Mouse (Mus musculus) stomach, adult 2 months (tissue): ENCODE results near the gene Mical3. TPM values are rescaled to one million over a fixed set of nuclear protein-coding genes. Genes with fewer than 3 reads are reported as not detected.

Source experiments
- polyA plus RNA-seq: library from polyadenylated mRNA; depleted of rRNA; stranded (reverse); fragments of >200 nt; gene quantifications from 2 replicates; pipeline ENCODE4 v1.2.3, GENCODE M21; 2012; rRNA removed

Mical3 gene
- 8.5 and 8.9 TPM in 2 replicates for polyA plus RNA-seq

DNA sequence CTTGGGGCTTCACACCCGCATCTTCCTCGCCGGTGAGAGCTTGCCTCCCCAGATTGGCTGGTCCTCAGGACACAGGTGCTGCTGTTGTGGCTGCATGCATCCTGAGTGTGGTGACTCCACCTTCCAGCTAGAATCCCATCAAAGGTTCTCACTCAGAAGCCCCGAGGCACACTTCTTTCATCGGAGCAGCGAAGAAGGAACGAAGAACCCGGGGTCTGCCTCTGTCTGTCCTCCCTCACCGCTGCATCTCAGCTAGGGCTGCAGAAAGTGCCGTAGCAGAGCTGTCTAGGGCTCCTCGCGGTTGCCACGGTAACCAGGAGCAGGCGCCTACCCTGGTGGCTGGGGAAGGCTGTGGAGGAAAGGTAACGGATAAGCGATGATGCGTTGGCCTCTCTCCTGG, at the start of gene Mical3:
Gene Mical3, minus strand, starts transcription at position 227 of the 400 bp plus-strand sequence.

GRCm38 (mm10) chr6:120916074-120916971, 214.5 kb downstream of the Mical3 start, which contains the start of gene Bid:
TSS of gene Bid (minus strand) at chr6:120916853.

Other genes with a start within 250 kb of the Mical3 start
- gene Bid, start 214.1 kb downstream of the Mical3 start, polyA plus RNA-seq = 1.5 and 1.8 TPM in 2 replicates
- gene Pex26, start 52.7 kb upstream of the Mical3 start, polyA plus RNA-seq = 10.3 and 10.7 TPM in 2 replicates
- gene Tuba8, start 79.7 kb upstream of the Mical3 start, polyA plus RNA-seq = 4.1 and 4.2 TPM in 2 replicates
- 2.6 and 2.7 TPM in 2 replicates for gene Usp18, start 114.9 kb upstream of the Mical3 start, polyA plus RNA-seq
- gene Slc6a13, start 169.2 kb upstream of the Mical3 start, polyA plus RNA-seq = 0.18 and 0.21 TPM in 2 replicates
- gene Slc6a12, start 212.1 kb upstream of the Mical3 start, polyA plus RNA-seq = 0.18 and 0.27 TPM in 2 replicates